Mouse (Mus musculus): ENCODE measurements around the gene E2f4.
A peak's percentile ranks its signal among the peaks of the same experiment; 100 is the strongest.

The E2f4 gene

GRCm38 (mm10) chr8:105297511-105298192 lies at the start of gene E2f4:
Gene E2f4 (plus strand): TSS chr8:105297663.
- peak; percentile 89 for DNase-seq (ENCODE audit: low spot score)

- DNase-seq (ENCODE audit: low spot score) = no peak
Observed at GRCm38 (mm10) chr8:105251954-105252353, 45.5 kb upstream of the E2f4 start.

- DNase-seq (ENCODE audit: low spot score) = no peak
Observed at GRCm38 (mm10) chr8:105252680-105253537, 44.6 kb upstream of the E2f4 start.

- DNase-seq (ENCODE audit: low spot score) = no peak
Observed at GRCm38 (mm10) chr8:105253766-105254151, 43.7 kb upstream of the E2f4 start.

GRCm38 (mm10) chr8:105254152-105254965 lies 43.1 kb upstream of the E2f4 start:
- peak; percentile 91 for DNase-seq (ENCODE audit: low spot score)

- DNase-seq (ENCODE audit: low spot score) = peak; percentile 74
Observed at GRCm38 (mm10) chr8:105254966-105255350, 42.5 kb upstream of the E2f4 start, which contains the start of gene B3gnt9. Gene B3gnt9 (minus strand): TSS chr8:105255153.

GRCm38 (mm10) chr8:105257318-105258114 lies 39.9 kb upstream of the E2f4 start:
- DNase-seq (ENCODE audit: low spot score) = no peak

GRCm38 (mm10) chr8:105258911-105259720 lies 38.3 kb upstream of the E2f4 start:
- no peak for DNase-seq (ENCODE audit: low spot score)

- peak; percentile 68 for DNase-seq (ENCODE audit: low spot score)
Observed at GRCm38 (mm10) chr8:105259721-105260320, 37.6 kb upstream of the E2f4 start.

GRCm38 (mm10) chr8:105260371-105261099 lies 36.9 kb upstream of the E2f4 start:
- no peak for DNase-seq (ENCODE audit: low spot score)

- DNase-seq (ENCODE audit: low spot score) = no peak
Observed at GRCm38 (mm10) chr8:105261326-105261980, 36.0 kb upstream of the E2f4 start.

- no peak for DNase-seq (ENCODE audit: low spot score)
Observed at GRCm38 (mm10) chr8:105263244-105263912, 34.1 kb upstream of the E2f4 start.

GRCm38 (mm10) chr8:105264024-105264982 lies 33.2 kb upstream of the E2f4 start, which contains the start of the genes Tradd and Fbxl8:
Gene Tradd (minus strand): TSS chr8:105264609.
Gene Fbxl8 (plus strand): TSS chr8:105264648.
- peak; percentile 84 for DNase-seq (ENCODE audit: low spot score)

- peak; percentile 36 for DNase-seq (ENCODE audit: low spot score)
Observed at GRCm38 (mm10) chr8:105265128-105265527, 32.3 kb upstream of the E2f4 start.

- DNase-seq (ENCODE audit: low spot score) = no peak
Observed at GRCm38 (mm10) chr8:105266775-105267174, 30.7 kb upstream of the E2f4 start.

- peak; percentile 74 for DNase-seq (ENCODE audit: low spot score)
Observed at GRCm38 (mm10) chr8:105268342-105269074, 29.0 kb upstream of the E2f4 start.

Data from yolk sac, embryonic 10.5 days (tissue).